Mouse (Mus musculus): ENCODE results near the gene Olfr1349. TPM values are rescaled to one million over a fixed set of nuclear protein-coding genes. Genes with fewer than 3 reads are reported as not detected.
"Not testable (repeated sequence)": the region's sequence is repeated elsewhere in the genome, so short reads cannot be mapped to it uniquely, and the experiment has no call there.

Gene Olfr1349
- not detected in 2 replicates for polyA plus RNA-seq (2015; fragmentation: Nextera tagmentation; extraction: Ambion mirVana)

DNA sequence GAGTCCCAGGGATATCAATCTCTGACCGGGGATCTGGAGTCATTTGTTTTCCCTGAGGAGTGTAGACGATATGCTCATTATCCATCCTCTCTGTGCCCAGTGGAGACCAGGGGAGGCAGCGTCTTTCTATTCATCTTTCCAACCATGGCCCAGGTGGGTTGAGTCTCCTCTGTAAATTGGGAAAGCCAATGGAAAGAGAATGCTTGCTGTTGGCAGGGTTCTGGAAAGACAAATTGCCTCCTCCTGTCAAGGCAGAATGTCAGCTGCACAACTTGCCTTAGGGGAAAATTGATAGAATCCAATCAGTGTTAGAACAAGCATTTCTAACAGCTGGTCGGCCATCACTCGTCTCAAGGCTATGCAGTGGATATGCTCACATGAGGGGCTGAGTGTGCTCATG lies at the start of gene Olfr1349:
Olfr1349 (minus strand) TSS at position 101 of the 400 bp plus-strand sequence.
- no peak for ATAC-seq (ENCODE audit: low FRiP score, low TSS enrichment)
- Histone ChIP-seq H3K27me3 (ENCODE audit: insufficient read depth, low read length) (no peaks in the 10 kb centered on the region), H3K4me2 (replicated peaks; ENCODE audit: low read depth, low read length) (no peak within 1 kb of the TSS), H3K27ac (ENCODE audit: low read length) (no peak within 1 kb of the TSS), H3K36me3 (ENCODE audit: insufficient read depth, low read length) (no peaks in the 10 kb centered on the region), H3K9me3 (ENCODE audit: low read length) (peaks cover 4% of the 10 kb centered on the region; the same call in 1 of the 2 replicates), H3K4me1 (ENCODE audit: insufficient read depth, low read length) (no peaks in the 10 kb centered on the region), H3K9ac (replicated peaks; ENCODE audit: low read length) (no peak within 1 kb of the TSS), H3K4me3 (ENCODE audit: low read length) (no peak within 1 kb of the TSS)
- 91% methylated on average over 5 of the region's 5 CpGs for WGBS

DNA sequence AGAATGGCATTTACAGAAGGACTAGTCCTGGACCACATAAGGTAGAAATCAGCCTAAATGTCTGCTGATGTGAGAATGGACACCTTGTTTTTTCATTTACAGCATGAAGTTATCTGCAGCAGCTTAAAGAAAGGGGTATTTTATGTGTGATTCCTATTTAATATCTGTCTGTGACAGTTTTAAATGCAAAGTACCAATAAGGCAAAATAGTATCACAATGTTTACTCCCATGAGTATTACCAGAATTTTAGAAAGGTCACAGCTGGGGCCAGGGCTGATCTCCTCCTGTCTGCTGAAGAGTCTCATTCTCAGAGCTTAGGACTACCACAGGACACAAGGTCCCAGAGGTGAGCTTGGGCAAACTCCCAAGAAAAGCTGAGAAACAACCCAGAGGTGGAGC lies 41.8 kb upstream of the Olfr1349 start, which contains the start of gene Olfr1350:
Olfr1350 (plus strand) TSS at position 301 of the 400 bp plus-strand sequence.
- H3K4me3 ChIP-seq (ENCODE audit: low read length) = no peak within 1 kb of the TSS
- no peaks in the 10 kb centered on the region for H3K4me1 ChIP-seq (ENCODE audit: insufficient read depth, low read length)
- no peak for ATAC-seq (ENCODE audit: low FRiP score, low TSS enrichment)
- H3K9me3 ChIP-seq (ENCODE audit: low read length) = no peaks in the 10 kb centered on the region
- H3K27me3 ChIP-seq (ENCODE audit: insufficient read depth, low read length) = no peaks in the 10 kb centered on the region
- no peaks in the 10 kb centered on the region for H3K36me3 ChIP-seq (ENCODE audit: insufficient read depth, low read length)
- no peak within 1 kb of the TSS for H3K27ac ChIP-seq (ENCODE audit: low read length)
- no peak within 1 kb of the TSS for H3K9ac ChIP-seq (replicated peaks; ENCODE audit: low read length)
- no peak within 1 kb of the TSS for H3K4me2 ChIP-seq (replicated peaks; ENCODE audit: low read depth, low read length)

DNA sequence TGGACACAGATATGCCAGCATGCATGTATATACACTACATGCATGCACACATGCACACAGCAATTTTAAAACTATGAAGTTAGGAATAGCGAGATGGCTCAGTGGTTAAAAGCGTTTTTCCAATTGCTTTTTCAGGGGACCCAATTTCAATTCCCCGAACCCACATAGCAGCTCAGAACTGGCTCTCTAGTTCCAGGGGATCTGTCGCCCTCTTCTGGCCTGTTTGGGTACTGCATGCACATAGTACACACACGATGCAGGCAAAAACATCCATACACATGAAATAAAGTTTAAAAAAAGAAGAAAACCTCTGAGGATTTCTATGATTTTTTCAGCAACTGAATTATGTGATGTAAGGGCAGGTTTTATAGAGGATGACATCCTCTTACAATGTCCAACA lies 3.4 kb upstream of the Olfr1349 start:
- no peak overlapping the region for H3K4me3 ChIP-seq (ENCODE audit: low read length)
- no peak overlapping the region for H3K9ac ChIP-seq (replicated peaks; ENCODE audit: low read length)
- H3K4me1 ChIP-seq (ENCODE audit: insufficient read depth, low read length) = no peaks in the 10 kb centered on the region
- no peaks in the 10 kb centered on the region for H3K36me3 ChIP-seq (ENCODE audit: insufficient read depth, low read length)
- H3K27ac ChIP-seq (ENCODE audit: low read length) = no peak overlapping the region
- no peak overlapping the region for H3K4me2 ChIP-seq (replicated peaks; ENCODE audit: low read depth, low read length)
- H3K9me3 ChIP-seq (ENCODE audit: low read length) = peaks cover 4% of the 10 kb centered on the region; the same call in 1 of the 2 replicates
- ATAC-seq (ENCODE audit: low FRiP score, low TSS enrichment) = no peak
- H3K27me3 ChIP-seq (ENCODE audit: insufficient read depth, low read length) = no peaks in the 10 kb centered on the region
- 63% methylated on average over 5 of the region's 5 CpGs for WGBS

DNA sequence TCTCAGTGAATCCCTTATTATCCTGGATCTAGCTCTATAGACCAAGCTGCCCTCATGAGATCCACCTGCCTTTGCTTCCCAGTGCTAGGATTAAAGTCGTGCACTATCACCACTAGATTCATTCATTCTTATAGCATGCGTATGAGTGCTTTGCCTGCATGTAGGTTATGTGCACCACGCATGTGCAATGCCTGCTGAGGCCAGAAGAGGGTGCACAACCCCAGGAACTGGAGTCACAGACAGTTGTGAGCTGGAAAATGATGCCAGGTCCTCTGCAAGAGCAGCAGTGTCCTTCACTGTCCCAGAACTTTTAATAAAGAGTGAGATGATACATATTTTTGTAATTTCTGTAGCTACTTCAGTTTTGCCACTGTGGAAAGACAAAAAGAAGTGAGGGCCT lies 2.3 kb upstream of the Olfr1349 start:
- no peak overlapping the region for H3K4me3 ChIP-seq (ENCODE audit: low read length)
- H3K9ac ChIP-seq (replicated peaks; ENCODE audit: low read length) = no peak overlapping the region
- H3K27ac ChIP-seq (ENCODE audit: low read length) = no peak overlapping the region
- no peak overlapping the region for H3K4me2 ChIP-seq (replicated peaks; ENCODE audit: low read depth, low read length)
- no peaks in the 10 kb centered on the region for H3K27me3 ChIP-seq (ENCODE audit: insufficient read depth, low read length)
- peaks cover 4% of the 10 kb centered on the region; the same call in 1 of the 2 replicates for H3K9me3 ChIP-seq (ENCODE audit: low read length)
- no peaks in the 10 kb centered on the region for H3K4me1 ChIP-seq (ENCODE audit: insufficient read depth, low read length)
- 53% methylated on average over 3 of the region's 3 CpGs for WGBS
- no peaks in the 10 kb centered on the region for H3K36me3 ChIP-seq (ENCODE audit: insufficient read depth, low read length)
- no peak for ATAC-seq (ENCODE audit: low FRiP score, low TSS enrichment)

DNA sequence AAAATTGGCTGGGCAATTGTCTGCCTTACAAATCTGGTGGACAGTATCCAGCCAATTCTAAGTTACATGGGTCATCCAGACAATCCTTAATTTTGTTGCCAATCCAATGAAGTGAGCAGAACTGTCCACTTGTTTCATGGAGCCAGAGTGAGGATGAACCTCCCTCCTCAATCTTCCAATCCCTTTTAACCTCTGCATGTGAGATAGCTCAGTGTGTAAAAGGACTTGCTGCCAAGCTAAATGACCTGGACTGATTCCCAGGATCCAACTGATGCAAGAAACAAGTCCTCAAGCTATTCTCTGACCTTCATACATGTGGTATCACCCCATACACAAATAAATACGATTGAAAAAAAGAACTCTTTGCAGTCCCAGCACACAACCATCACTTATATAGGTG lies 1.1 kb downstream of the Olfr1349 start:
- no peak overlapping the region for H3K4me3 ChIP-seq (ENCODE audit: low read length)
- peaks cover 4% of the 10 kb centered on the region; the same call in 1 of the 2 replicates for H3K9me3 ChIP-seq (ENCODE audit: low read length)
- H3K27ac ChIP-seq (ENCODE audit: low read length) = no peak overlapping the region
- no peak overlapping the region for H3K9ac ChIP-seq (replicated peaks; ENCODE audit: low read length)
- no peaks in the 10 kb centered on the region for H3K4me1 ChIP-seq (ENCODE audit: insufficient read depth, low read length)
- no peak for ATAC-seq (ENCODE audit: low FRiP score, low TSS enrichment)
- H3K4me2 ChIP-seq (replicated peaks; ENCODE audit: low read depth, low read length) = no peak overlapping the region
- H3K36me3 ChIP-seq (ENCODE audit: insufficient read depth, low read length) = no peaks in the 10 kb centered on the region
- no peaks in the 10 kb centered on the region for H3K27me3 ChIP-seq (ENCODE audit: insufficient read depth, low read length)
- 27% methylated on average over 1 of the region's 1 CpGs for WGBS

DNA sequence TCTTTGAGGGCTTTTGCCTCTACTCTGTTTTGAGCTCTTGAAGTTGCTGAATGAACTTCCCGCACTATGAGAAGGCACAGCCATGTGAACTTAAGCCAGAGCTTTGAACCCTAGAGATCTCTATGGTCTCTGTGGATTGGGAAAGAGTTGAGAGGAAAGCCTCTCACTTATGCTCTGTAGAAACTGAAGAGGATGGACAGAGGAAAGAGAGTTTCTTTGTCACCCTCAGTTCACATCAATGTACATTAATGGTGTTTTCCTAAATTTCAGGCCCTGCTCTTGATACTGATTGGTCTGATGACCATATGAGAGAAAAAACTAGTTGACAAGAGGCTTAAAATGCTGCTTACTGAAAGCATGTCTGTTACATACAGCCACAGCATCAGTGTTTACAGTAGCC lies 14.1 kb downstream of the Olfr1349 start, which contains the start of gene Olfr1348:
Olfr1348 (minus strand) TSS at position 101 of the 400 bp plus-strand sequence.
- no peak for ATAC-seq (ENCODE audit: low FRiP score, low TSS enrichment)
- 86% methylated on average over 1 of the region's 1 CpGs for WGBS

DNA sequence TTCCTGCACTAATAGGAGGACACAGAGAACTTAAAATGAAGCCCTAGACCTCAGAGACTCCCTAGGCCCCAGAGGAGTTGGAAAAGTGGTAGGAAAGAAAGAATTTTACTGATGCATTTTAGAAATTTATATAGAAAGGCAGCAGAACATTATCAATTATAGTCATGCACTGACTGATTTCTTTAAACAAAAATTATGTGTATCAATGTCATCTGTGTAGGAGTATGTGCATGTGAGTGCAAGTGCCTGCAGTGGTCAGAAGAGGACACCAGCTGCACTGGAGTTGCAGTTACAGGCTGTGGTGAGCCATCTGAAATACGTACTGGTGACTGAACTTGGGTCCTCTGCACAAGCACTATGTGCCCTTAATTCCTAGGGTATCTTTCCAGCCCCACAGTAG lies 23.1 kb downstream of the Olfr1349 start, which contains the start of gene Olfr1347:
Olfr1347 (minus strand) TSS at position 101 of the 400 bp plus-strand sequence.
- Histone ChIP-seq H3K4me1 (ENCODE audit: insufficient read depth, low read length) (no peaks in the 10 kb centered on the region), H3K27ac (ENCODE audit: low read length) (no peak within 1 kb of the TSS), H3K36me3 (ENCODE audit: insufficient read depth, low read length) (no peaks in the 10 kb centered on the region), H3K4me2 (replicated peaks; ENCODE audit: low read depth, low read length) (no peak within 1 kb of the TSS), H3K27me3 (ENCODE audit: insufficient read depth, low read length) (no peaks in the 10 kb centered on the region), H3K4me3 (ENCODE audit: low read length) (no peak within 1 kb of the TSS), H3K9me3 (ENCODE audit: low read length) (0 out of 2 replicates have a peak, but pooled peaks cover 2% of the 10 kb centered on the region), H3K9ac (replicated peaks; ENCODE audit: low read length) (no peak within 1 kb of the TSS)
- ATAC-seq (ENCODE audit: low FRiP score, low TSS enrichment) = no peak
- WGBS = 50% methylated on average over 1 of the region's 1 CpGs

More for the DNA sequence above, 14.1 kb downstream of the Olfr1349 start, which contains the start of gene Olfr1348:
- H3K9ac ChIP-seq (replicated peaks; ENCODE audit: low read length) = no peak within 1 kb of the TSS
- H3K27ac ChIP-seq (ENCODE audit: low read length) = no peak within 1 kb of the TSS
- no peak within 1 kb of the TSS for H3K4me3 ChIP-seq (ENCODE audit: low read length)
- H3K36me3 ChIP-seq (ENCODE audit: insufficient read depth, low read length) = no peaks in the 10 kb centered on the region
- H3K4me2 ChIP-seq (replicated peaks; ENCODE audit: low read depth, low read length) = no peak within 1 kb of the TSS
- H3K27me3 ChIP-seq (ENCODE audit: insufficient read depth, low read length) = no peaks in the 10 kb centered on the region
- peaks cover 3% of the 10 kb centered on the region; the same call in 1 of the 2 replicates for H3K9me3 ChIP-seq (ENCODE audit: low read length)
- H3K4me1 ChIP-seq (ENCODE audit: insufficient read depth, low read length) = no peaks in the 10 kb centered on the region

- Histone ChIP-seq H3K4me3 (ENCODE audit: low read length) (no peak within 1 kb of the TSS), H3K36me3 (ENCODE audit: insufficient read depth, low read length) (no peaks in the 10 kb centered on the region), H3K4me2 (replicated peaks; ENCODE audit: low read depth, low read length) (no peak within 1 kb of the TSS), H3K27ac (ENCODE audit: low read length) (no peak within 1 kb of the TSS), H3K4me1 (ENCODE audit: insufficient read depth, low read length) (no peaks in the 10 kb centered on the region), H3K9ac (replicated peaks; ENCODE audit: low read length) (no peak within 1 kb of the TSS), H3K27me3 (ENCODE audit: insufficient read depth, low read length) (no peaks in the 10 kb centered on the region), H3K9me3 (ENCODE audit: low read length) (no peaks in the 10 kb centered on the region)
- 26% methylated on average over 2 of the region's 2 CpGs for WGBS
- no peak for ATAC-seq (ENCODE audit: low FRiP score, low TSS enrichment)
These were observed 35.9 kb downstream of the Olfr1349 start, which contains the start of gene Olfr5 for GRCm38 (mm10) chr7:6486841-6487240. TSS of gene Olfr5 (minus strand) at chr7:6486941.

- H3K4me1 ChIP-seq (ENCODE audit: insufficient read depth, low read length); H3K9ac ChIP-seq (replicated peaks; ENCODE audit: low read length); H3K27me3 ChIP-seq (ENCODE audit: insufficient read depth, low read length); H3K4me3 ChIP-seq (ENCODE audit: low read length); H3K9me3 ChIP-seq (ENCODE audit: low read length); H3K27ac ChIP-seq (ENCODE audit: low read length); H3K4me2 ChIP-seq (replicated peaks; ENCODE audit: low read depth, low read length); ATAC-seq (ENCODE audit: low FRiP score, low TSS enrichment); H3K36me3 ChIP-seq (ENCODE audit: insufficient read depth, low read length): not testable (repeated sequence)
- 83% methylated on average over 2 of the region's 2 CpGs for WGBS
These were observed 45.1 kb downstream of the Olfr1349 start for GRCm38 (mm10) chr7:6477633-6478032.

- Histone ChIP-seq H3K4me3 (ENCODE audit: low read length) (no peak within 1 kb of the TSS), H3K4me2 (replicated peaks; ENCODE audit: low read depth, low read length) (no peak within 1 kb of the TSS), H3K9me3 (ENCODE audit: low read length) (no peaks in the 10 kb centered on the region), H3K4me1 (ENCODE audit: insufficient read depth, low read length) (no peaks in the 10 kb centered on the region), H3K27ac (ENCODE audit: low read length) (no peak within 1 kb of the TSS), H3K27me3 (ENCODE audit: insufficient read depth, low read length) (no peaks in the 10 kb centered on the region), H3K9ac (replicated peaks; ENCODE audit: low read length) (no peak within 1 kb of the TSS), H3K36me3 (ENCODE audit: insufficient read depth, low read length) (no peaks in the 10 kb centered on the region)
- no peak for ATAC-seq (ENCODE audit: low FRiP score, low TSS enrichment)
These were observed 55.8 kb downstream of the Olfr1349 start, which contains the start of gene Olfr1346 for GRCm38 (mm10) chr7:6466951-6467350. TSS of gene Olfr1346 (plus strand) at chr7:6467101.

Measured in kidney, embryonic 16.5 days (tissue).